16 mouse cellular contexts compared by ENCODE assay signal in genomic region chr10:34461451-34461850, GRCm38 (mm10). TPM values are rescaled to one million over a fixed set of nuclear protein-coding genes. Genes with fewer than 3 reads are reported as not detected.
DNase-seq lines count a peak whose midpoint lies in the region; ATAC-seq lines count a peak whose summit lies in the region.
"Had no signal": no experiment of that assay in that cellular context is flagged by ENCODE, and none has a peak within 500 bp of the region (broad histone marks: within the 10 kb centered on the region; RNA-seq: fewer than 3 reads in every experiment).

No protein-coding gene starts in this region.

- no peak overlapping the region for H3K4me2 ChIP-seq in forebrain, embryonic 14.5 days (ENCODE audit: low read length)
- H3K4me2 ChIP-seq in forebrain, embryonic 11.5 days (ENCODE audit: low read depth, low read length, severe bottlenecking): no peak overlapping the region
- H3K4me2 ChIP-seq: embryonic facial prominence, embryonic 15.5 days; forebrain, embryonic 12.5 days; heart, embryonic 12.5 days; liver, embryonic 11.5 days; midbrain, embryonic 12.5 days had no signal

- no peaks in the 10 kb centered on the region for H3K27me3 ChIP-seq in forebrain, embryonic 14.5 days (replicated peaks; ENCODE audit: control insufficient read depth, insufficient read depth, low read length)
- no peaks in the 10 kb centered on the region for H3K27me3 ChIP-seq in forebrain, embryonic 11.5 days (ENCODE audit: control insufficient read depth, insufficient read depth, low read length)
- H3K27me3 ChIP-seq: embryonic facial prominence, embryonic 15.5 days; forebrain, embryonic 12.5 days; heart, embryonic 12.5 days; midbrain, embryonic 12.5 days had no signal

- no peak overlapping the region for H3K4me3 ChIP-seq in forebrain, embryonic 14.5 days (ENCODE audit: low read depth, low read length)
- H3K4me3 ChIP-seq in forebrain, embryonic 11.5 days (ENCODE audit: low read depth, low read length): no peak overlapping the region
- H3K4me3 ChIP-seq: embryonic facial prominence, embryonic 15.5 days; forebrain, embryonic 12.5 days; heart, embryonic 12.5 days; midbrain, embryonic 12.5 days had no signal

- WGBS in forebrain, embryonic 14.5 days: 32% methylated on average over 4 of the region's 4 CpGs
- WGBS in forebrain, embryonic 11.5 days: 78% methylated on average over 4 of the region's 4 CpGs

- ATAC-seq in forebrain, embryonic 14.5 days: no peak
- no peak for ATAC-seq in forebrain, embryonic 11.5 days (replicated peaks; ENCODE audit: low FRiP score)

- peak; percentile 41 for DNase-seq in forebrain, embryonic 14.5 days (ENCODE audit: low spot score)
- no peak for DNase-seq in forebrain, embryonic 11.5 days (ENCODE audit: low spot score)
- DNase-seq in kidney, postnatal 4 days: peak; percentile 21 to 25
- DNase-seq in kidney, adult 11 months: no peak
- peak; percentile 30 for DNase-seq in adrenal gland, postnatal 25 days
- DNase-seq in lung, postnatal 25 days (ENCODE audit: low spot score): peak; percentile 8
- no peak for DNase-seq in urinary bladder, postnatal 10 days (ENCODE audit: low spot score)
- DNase-seq: cerebellum, adult 11 months; gastrocnemius, postnatal 10 days had no signal

- H3K36me3 ChIP-seq in forebrain, embryonic 14.5 days (ENCODE audit: control insufficient read depth, insufficient read depth, low read length): no peaks in the 10 kb centered on the region
- no peaks in the 10 kb centered on the region for H3K36me3 ChIP-seq in forebrain, embryonic 11.5 days (ENCODE audit: control insufficient read depth, insufficient read depth, low read length)
- H3K36me3 ChIP-seq: embryonic facial prominence, embryonic 15.5 days; forebrain, embryonic 12.5 days; heart, embryonic 12.5 days; midbrain, embryonic 12.5 days had no signal

- no peak overlapping the region for H3K9ac ChIP-seq in forebrain, embryonic 14.5 days (ENCODE audit: low read length)
- no peak overlapping the region for H3K9ac ChIP-seq in forebrain, embryonic 11.5 days (ENCODE audit: low read length)
- H3K9ac ChIP-seq: embryonic facial prominence, embryonic 15.5 days; forebrain, embryonic 12.5 days; heart, embryonic 12.5 days; midbrain, embryonic 12.5 days had no signal

- no peak overlapping the region for H3K27ac ChIP-seq in forebrain, embryonic 14.5 days (ENCODE audit: low read depth, low read length)
- H3K27ac ChIP-seq in forebrain, embryonic 11.5 days (ENCODE audit: low read depth, low read length): no peak overlapping the region
- H3K27ac ChIP-seq: embryonic facial prominence, embryonic 15.5 days; forebrain, embryonic 12.5 days; kidney, postnatal 0 days; macrophage; midbrain, embryonic 12.5 days had no signal

- H3K9me3 ChIP-seq in forebrain, embryonic 14.5 days (replicated peaks; ENCODE audit: control insufficient read depth, low read length): no peaks in the 10 kb centered on the region
- H3K9me3 ChIP-seq in forebrain, embryonic 11.5 days (ENCODE audit: control insufficient read depth, low read length): no peaks in the 10 kb centered on the region
- H3K9me3 ChIP-seq: embryonic facial prominence, embryonic 15.5 days; forebrain, embryonic 12.5 days; heart, embryonic 12.5 days; midbrain, embryonic 12.5 days had no signal

- no peaks in the 10 kb centered on the region for H3K4me1 ChIP-seq in forebrain, embryonic 14.5 days (ENCODE audit: control insufficient read depth, insufficient read depth, low read length)
- H3K4me1 ChIP-seq in forebrain, embryonic 11.5 days (replicated peaks; ENCODE audit: control insufficient read depth, insufficient read depth, low read length): no peaks in the 10 kb centered on the region
- H3K4me1 ChIP-seq: embryonic facial prominence, embryonic 15.5 days; forebrain, embryonic 12.5 days; heart, embryonic 12.5 days; midbrain, embryonic 12.5 days had no signal

RNA-seq across cellular contexts. Expression of gene Frk, which starts 21.7 kb away (rescaled TPM):
- polyA plus RNA-seq in forebrain, embryonic 14.5 days (2014; fragmentation: Nextera tagmentation; extraction: Ambion mirVana): 0.60 and 1.3 TPM in 2 replicates
- 3.4 and 3.6 TPM in 2 replicates for polyA plus RNA-seq in forebrain, embryonic 11.5 days (2014; fragmentation: Nextera tagmentation; extraction: Ambion mirVana)
- total RNA-seq in adrenal gland, postnatal 25 days (2021): 14.7 and 21.2 TPM in 2 replicates

RNA-seq across cellular contexts. Expression of gene Nt5dc1, which starts 43.1 kb away (rescaled TPM):
- polyA plus RNA-seq in forebrain, embryonic 14.5 days (2014; fragmentation: Nextera tagmentation; extraction: Ambion mirVana): 2.0 and 3.6 TPM in 2 replicates
- 6.2 and 7.4 TPM in 2 replicates for polyA plus RNA-seq in forebrain, embryonic 11.5 days (2014; fragmentation: Nextera tagmentation; extraction: Ambion mirVana)
- total RNA-seq in adrenal gland, postnatal 25 days (2021): 22.5 and 27.9 TPM in 2 replicates

Comparison
In these comparisons a context has a peak if more than half of its experiments do, and no peak if none do; other contexts are left out.
1. DNase-seq: peak in forebrain, embryonic 14.5 days (single experiment), kidney, postnatal 4 days (2 of 2), adrenal gland, postnatal 25 days (single experiment) and lung, postnatal 25 days (single experiment); none in forebrain, embryonic 11.5 days (single experiment), kidney, adult 11 months (single experiment) and urinary bladder, postnatal 10 days (single experiment).